Mouse (Mus musculus) brain, embryonic 14.5 days (tissue): Measurements from ENCODE around the gene Tarsl2.

Experiments used
- CTCF ChIP-seq: fragments of 200-500 bp; IDR thresholded peaks from 2 replicates; pipeline ENCODE4 v1.5.1; 2012; ENCODE audit warnings: inconsistent platforms, mild to moderate bottlenecking, moderate library complexity, borderline replicate concordance; ENCODE audit not compliant: insufficient read depth, insufficient read length; ENCODE audit errors: extremely low read depth
- POLR2A ChIP-seq: fragments of 200-500 bp; IDR thresholded peaks from 2 replicates; pipeline ENCODE4 v1.6.1; 2012; ENCODE audit warnings: mild to moderate bottlenecking, inconsistent platforms, borderline replicate concordance; ENCODE audit not compliant: poor library complexity, insufficient read depth, insufficient read length, severe bottlenecking; ENCODE audit errors: extremely low read depth

- TF ChIP-seq POLR2A: no peak
- TF ChIP-seq CTCF: no peak
Observed at GRCm38 (mm10) chr7:65643861-65644421, 757 bp upstream of the Tarsl2 start.
